Mouse (Mus musculus): ENCODE measurements at regions not wholly inside any gene's neighbourhood (a gene's known extent, or its start where the extent isn't known, plus 50 kb on each side); places are given as distances from the start of the nearest gene placed in this dataset.

- H3K27ac ChIP-seq (ENCODE audit: low read depth) = no peak overlapping the region
These were observed 74.1 kb upstream of the Stt3b start for GRCm38 (mm10) chr9:115384345-115384744.

GRCm38 (mm10) chr9:115387471-115388360 is 77.5 kb upstream of the Stt3b start:
- Histone ChIP-seq H3K4me1 (replicated peaks; ENCODE audit: control insufficient read depth, insufficient read depth, low read length) (peaks cover 20% of the 10 kb centered on the region), H3K9ac (ENCODE audit: low read length) (no peak overlapping the region), H3K4me3 (ENCODE audit: low read depth, low read length) (no peak overlapping the region), H3K36me3 (ENCODE audit: control insufficient read depth, insufficient read depth, low read length) (no peaks in the 10 kb centered on the region), H3K27ac (ENCODE audit: low read depth) (no peak overlapping the region), H3K4me2 (ENCODE audit: low read length) (no peak overlapping the region), H3K27me3 (replicated peaks; ENCODE audit: control insufficient read depth, insufficient read depth, low read length) (no peaks in the 10 kb centered on the region), H3K9me3 (ENCODE audit: control insufficient read depth, low read length) (no peaks in the 10 kb centered on the region)
- WGBS = 79% methylated on average over 26 of the region's 26 CpGs
- DNase-seq (ENCODE audit: low spot score) (no peak), ATAC-seq (replicated peaks; ENCODE audit: low FRiP score, low TSS enrichment, low read depth) (no peak)

More at GRCm38 (mm10) chr9:115384345-115384744, 74.1 kb upstream of the Stt3b start:
- Histone ChIP-seq H3K36me3 (ENCODE audit: control insufficient read depth, insufficient read depth, low read length) (no peaks in the 10 kb centered on the region), H3K9ac (ENCODE audit: low read length) (no peak overlapping the region), H3K4me1 (replicated peaks; ENCODE audit: control insufficient read depth, insufficient read depth, low read length) (no peaks in the 10 kb centered on the region), H3K27me3 (replicated peaks; ENCODE audit: control insufficient read depth, insufficient read depth, low read length) (no peaks in the 10 kb centered on the region), H3K9me3 (ENCODE audit: control insufficient read depth, low read length) (no peaks in the 10 kb centered on the region), H3K4me3 (ENCODE audit: low read depth, low read length) (no peak overlapping the region), H3K4me2 (ENCODE audit: low read length) (no peak overlapping the region)
- DNase-seq (ENCODE audit: low spot score) (no peak), ATAC-seq (replicated peaks; ENCODE audit: low FRiP score, low TSS enrichment, low read depth) (no peak)
- WGBS = 83% methylated on average over 1 of the region's 1 CpGs

GRCm38 (mm10) chr9:115388361-115388759 is 78.1 kb upstream of the Stt3b start:
- no peak overlapping the region for H3K27ac ChIP-seq (ENCODE audit: low read depth)
- peaks cover 20% of the 10 kb centered on the region for H3K4me1 ChIP-seq (replicated peaks; ENCODE audit: control insufficient read depth, insufficient read depth, low read length)
- DNase-seq (ENCODE audit: low spot score) = no peak
- no peak overlapping the region for H3K9ac ChIP-seq (ENCODE audit: low read length)
- no peaks in the 10 kb centered on the region for H3K27me3 ChIP-seq (replicated peaks; ENCODE audit: control insufficient read depth, insufficient read depth, low read length)
- no peaks in the 10 kb centered on the region for H3K36me3 ChIP-seq (ENCODE audit: control insufficient read depth, insufficient read depth, low read length)
- H3K4me2 ChIP-seq (ENCODE audit: low read length) = no peak overlapping the region
- no peak for ATAC-seq (replicated peaks; ENCODE audit: low FRiP score, low TSS enrichment, low read depth)
- 83% methylated on average over 11 of the region's 11 CpGs for WGBS
- H3K9me3 ChIP-seq (ENCODE audit: control insufficient read depth, low read length) = no peaks in the 10 kb centered on the region
- H3K4me3 ChIP-seq (ENCODE audit: low read depth, low read length) = no peak overlapping the region

- no peak overlapping the region for H3K4me3 ChIP-seq (ENCODE audit: low read depth, low read length)
- peaks cover 20% of the 10 kb centered on the region for H3K4me1 ChIP-seq (replicated peaks; ENCODE audit: control insufficient read depth, insufficient read depth, low read length)
- no peak overlapping the region for H3K4me2 ChIP-seq (ENCODE audit: low read length)
- DNase-seq (ENCODE audit: low spot score) (no peak), ATAC-seq (replicated peaks; ENCODE audit: low FRiP score, low TSS enrichment, low read depth) (no peak)
- 97% methylated on average over 2 of the region's 2 CpGs for WGBS
- H3K27ac ChIP-seq (ENCODE audit: low read depth) = no peak overlapping the region
- no peaks in the 10 kb centered on the region for H3K9me3 ChIP-seq (ENCODE audit: control insufficient read depth, low read length)
- H3K36me3 ChIP-seq (ENCODE audit: control insufficient read depth, insufficient read depth, low read length) = no peaks in the 10 kb centered on the region
- H3K27me3 ChIP-seq (replicated peaks; ENCODE audit: control insufficient read depth, insufficient read depth, low read length) = no peaks in the 10 kb centered on the region
- H3K9ac ChIP-seq (ENCODE audit: low read length) = no peak overlapping the region
These were observed 78.9 kb upstream of the Stt3b start for GRCm38 (mm10) chr9:115389082-115389481.

GRCm38 (mm10) chr9:115390880-115391281 is 80.7 kb upstream of the Stt3b start:
- Histone ChIP-seq H3K4me3 (ENCODE audit: low read depth, low read length) (no peak overlapping the region), H3K4me2 (ENCODE audit: low read length) (peak overlapping the region; percentile 33), H3K36me3 (ENCODE audit: control insufficient read depth, insufficient read depth, low read length) (no peaks in the 10 kb centered on the region), H3K4me1 (replicated peaks; ENCODE audit: control insufficient read depth, insufficient read depth, low read length) (peaks cover 20% of the 10 kb centered on the region), H3K27ac (ENCODE audit: low read depth) (peak overlapping the region; percentile 18; the same call in 1 of the 2 replicates), H3K9ac (ENCODE audit: low read length) (no peak overlapping the region), H3K27me3 (replicated peaks; ENCODE audit: control insufficient read depth, insufficient read depth, low read length) (no peaks in the 10 kb centered on the region), H3K9me3 (ENCODE audit: control insufficient read depth, low read length) (no peaks in the 10 kb centered on the region)
- 10% methylated on average over 11 of the region's 11 CpGs for WGBS
- ATAC-seq (replicated peaks; ENCODE audit: low FRiP score, low TSS enrichment, low read depth) (0 out of 2 replicates have a peak, but pooled peaks have one; percentile 29), DNase-seq (ENCODE audit: low spot score) (peak; percentile 72)

GRCm38 (mm10) chr9:115395511-115395910 is 85.3 kb upstream of the Stt3b start:
- Histone ChIP-seq H3K36me3 (ENCODE audit: control insufficient read depth, insufficient read depth, low read length) (no peaks in the 10 kb centered on the region), H3K4me2 (ENCODE audit: low read length) (no peak overlapping the region), H3K4me3 (ENCODE audit: low read depth, low read length) (no peak overlapping the region), H3K9me3 (ENCODE audit: control insufficient read depth, low read length) (peaks cover 4% of the 10 kb centered on the region; the same call in 1 of the 2 replicates), H3K9ac (ENCODE audit: low read length) (no peak overlapping the region), H3K4me1 (replicated peaks; ENCODE audit: control insufficient read depth, insufficient read depth, low read length) (peaks cover 17% of the 10 kb centered on the region), H3K27ac (ENCODE audit: low read depth) (no peak overlapping the region), H3K27me3 (replicated peaks; ENCODE audit: control insufficient read depth, insufficient read depth, low read length) (no peaks in the 10 kb centered on the region)
- WGBS = 95% methylated on average over 8 of the region's 8 CpGs
- no peak for ATAC-seq (replicated peaks; ENCODE audit: low FRiP score, low TSS enrichment, low read depth)
- no peak for DNase-seq (ENCODE audit: low spot score)

GRCm38 (mm10) chr9:115400461-115400860 is 90.2 kb upstream of the Stt3b start:
- no peaks in the 10 kb centered on the region for H3K27me3 ChIP-seq (replicated peaks; ENCODE audit: control insufficient read depth, insufficient read depth, low read length)
- H3K4me3 ChIP-seq (ENCODE audit: low read depth, low read length) = no peak overlapping the region
- WGBS = 92% methylated on average over 6 of the region's 6 CpGs
- 0 out of 2 replicates have a peak, but pooled peaks cover 9% of the 10 kb centered on the region for H3K4me1 ChIP-seq (replicated peaks; ENCODE audit: control insufficient read depth, insufficient read depth, low read length)
- ATAC-seq (replicated peaks; ENCODE audit: low FRiP score, low TSS enrichment, low read depth) (no peak), DNase-seq (ENCODE audit: low spot score) (no peak)
- H3K9ac ChIP-seq (ENCODE audit: low read length) = no peak overlapping the region
- no peak overlapping the region for H3K4me2 ChIP-seq (ENCODE audit: low read length)
- H3K36me3 ChIP-seq (ENCODE audit: control insufficient read depth, insufficient read depth, low read length) = no peaks in the 10 kb centered on the region
- H3K27ac ChIP-seq (ENCODE audit: low read depth) = no peak overlapping the region
- H3K9me3 ChIP-seq (ENCODE audit: control insufficient read depth, low read length) = peaks cover 4% of the 10 kb centered on the region; the same call in 1 of the 2 replicates

GRCm38 (mm10) chr9:115401405-115402151 is 91.4 kb upstream of the Stt3b start:
- ATAC-seq (replicated peaks; ENCODE audit: low FRiP score, low TSS enrichment, low read depth) (no peak), DNase-seq (ENCODE audit: low spot score) (no peak)
- Histone ChIP-seq H3K27me3 (replicated peaks; ENCODE audit: control insufficient read depth, insufficient read depth, low read length) (no peaks in the 10 kb centered on the region), H3K36me3 (ENCODE audit: control insufficient read depth, insufficient read depth, low read length) (no peaks in the 10 kb centered on the region), H3K4me1 (replicated peaks; ENCODE audit: control insufficient read depth, insufficient read depth, low read length) (0 out of 2 replicates have a peak, but pooled peaks cover 9% of the 10 kb centered on the region), H3K9ac (ENCODE audit: low read length) (no peak overlapping the region), H3K4me2 (ENCODE audit: low read length) (no peak overlapping the region), H3K27ac (ENCODE audit: low read depth) (no peak overlapping the region), H3K4me3 (ENCODE audit: low read depth, low read length) (no peak overlapping the region), H3K9me3 (ENCODE audit: control insufficient read depth, low read length) (peaks cover 4% of the 10 kb centered on the region; the same call in 1 of the 2 replicates)
- WGBS = 69% methylated on average over 13 of the region's 13 CpGs
